Mouse (Mus musculus) splenic B cell, adult 2 months (primary cell): ENCODE data around the gene C4b.
"Not testable (repeated sequence)": the region's sequence is repeated elsewhere in the genome, so short reads cannot be mapped to it uniquely, and the experiment has no call there.

Source experiments
- DNase-seq: peaks from one replicate; pipeline ENCODE4 v3.0.0-alpha.2; 2011; ENCODE audit warnings: low read depth, low spot score
- H3K27me3 ChIP-seq: 2 replicates; pipeline ENCODE4 v1.6.1; 2012; ENCODE audit warnings: mild to moderate bottlenecking, low read length, moderate library complexity, mixed read lengths; ENCODE audit not compliant: control insufficient read depth, poor library complexity, insufficient read depth, severe bottlenecking
- H3K36me3 ChIP-seq: 2 replicates; pipeline ENCODE4 v1.6.1; 2012; ENCODE audit warnings: mild to moderate bottlenecking, low read length, moderate library complexity, mixed read lengths; ENCODE audit not compliant: control insufficient read depth, poor library complexity, insufficient read depth, severe bottlenecking

C4b gene

DNA sequence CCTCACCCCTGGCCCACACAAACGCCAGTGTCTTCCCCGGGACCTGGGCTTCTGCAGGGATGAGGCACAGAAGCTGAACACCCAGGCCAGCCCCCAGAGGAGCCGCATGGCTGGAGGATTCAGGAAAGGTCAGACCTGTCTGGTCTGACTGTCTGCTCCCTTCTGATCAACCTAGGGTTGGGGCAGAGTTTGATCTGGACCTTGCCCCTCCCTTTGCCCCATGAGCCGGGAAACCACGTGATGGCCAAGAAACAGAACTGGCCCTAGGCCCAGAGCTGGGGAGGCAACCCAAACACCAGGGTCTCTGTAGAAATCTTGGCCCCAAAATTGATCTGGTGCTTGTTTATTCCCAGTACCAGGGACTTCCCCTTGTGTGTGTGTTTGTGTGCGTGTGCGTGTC, at the start of gene C4b:
Gene C4b (minus strand): TSS at position 164 of the 400 bp plus-strand sequence.
- no peaks in the 10 kb centered on the region for H3K27me3 ChIP-seq
- H3K36me3 ChIP-seq = no peaks in the 10 kb centered on the region
- no peak for DNase-seq

DNA sequence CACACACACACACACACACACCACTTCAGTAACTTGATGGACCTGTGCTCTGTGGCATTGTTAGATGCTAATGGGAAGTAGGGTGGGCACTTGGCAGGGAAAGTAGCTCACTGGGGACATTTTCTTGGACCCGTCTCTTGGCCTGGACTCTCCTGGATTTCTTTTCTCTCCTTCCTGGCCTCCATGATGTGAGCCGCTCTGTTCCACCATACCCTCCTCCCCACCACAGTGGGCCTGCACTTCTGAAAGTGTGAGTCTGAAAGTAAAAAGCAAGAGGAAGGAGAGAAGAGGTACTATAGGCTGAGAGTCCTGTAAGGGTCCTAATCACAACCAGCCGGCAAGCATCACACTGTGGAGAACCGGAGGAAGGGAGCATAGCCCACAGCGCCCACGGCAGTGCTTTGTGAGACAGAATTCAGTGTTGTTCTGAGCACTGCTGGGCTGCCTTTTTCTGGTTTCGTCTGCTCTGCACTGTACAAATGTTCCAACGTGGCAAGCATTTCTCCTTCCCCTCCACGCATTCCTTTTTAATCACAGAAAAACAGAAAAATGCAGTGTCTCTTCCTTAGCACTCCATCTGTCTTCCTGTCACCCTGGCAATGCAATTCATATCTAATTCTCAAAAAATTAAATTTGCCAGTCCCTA, 34.1 kb upstream of the C4b start:
- Histone ChIP-seq H3K27me3 (no peaks in the 10 kb centered on the region), H3K36me3 (no peaks in the 10 kb centered on the region)
- DNase-seq = no peak

DNA sequence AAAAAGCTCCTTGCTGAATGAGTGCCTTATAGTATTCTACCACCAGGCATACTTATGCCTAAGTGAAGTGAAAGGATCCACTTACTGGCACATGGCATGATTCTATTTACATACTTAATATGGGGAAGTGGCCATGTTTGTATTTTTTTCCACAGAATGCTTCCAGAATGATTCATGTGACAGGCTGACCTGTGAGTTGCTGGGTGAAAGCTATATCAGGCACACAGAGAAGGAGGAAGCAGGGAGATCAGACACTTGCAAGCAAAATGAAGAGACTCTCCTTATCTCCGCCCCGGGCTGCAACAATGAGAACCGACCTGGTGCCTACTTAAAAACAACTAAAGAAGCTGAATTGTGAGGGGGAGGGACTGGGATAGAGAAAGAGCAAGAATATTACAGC, 17.8 kb upstream of the C4b start:
- no peaks in the 10 kb centered on the region for H3K27me3 ChIP-seq
- H3K36me3 ChIP-seq = no peaks in the 10 kb centered on the region
- no peak for DNase-seq

DNA sequence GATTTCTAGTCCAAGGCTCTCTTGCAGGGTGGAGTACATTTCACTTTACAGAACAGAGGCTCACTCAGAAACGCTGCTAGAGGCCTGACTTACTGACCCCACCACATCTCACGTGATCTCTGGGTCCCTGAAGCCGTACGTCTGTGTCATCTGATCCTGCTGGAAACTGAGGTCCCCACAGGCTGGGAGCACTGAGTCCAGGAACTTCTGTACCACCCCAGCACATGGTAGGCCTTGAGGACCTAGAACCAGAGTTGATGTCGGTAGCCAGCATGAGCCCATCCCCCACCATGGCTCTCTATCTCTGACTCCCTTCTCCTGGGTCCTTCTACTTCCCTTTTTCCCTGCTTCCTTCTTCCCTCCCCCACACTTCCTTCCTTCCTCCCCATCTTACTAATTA, 2.8 kb upstream of the C4b start:
- Histone ChIP-seq H3K27me3 (no peaks in the 10 kb centered on the region), H3K36me3 (no peaks in the 10 kb centered on the region)
- no peak for DNase-seq

DNA sequence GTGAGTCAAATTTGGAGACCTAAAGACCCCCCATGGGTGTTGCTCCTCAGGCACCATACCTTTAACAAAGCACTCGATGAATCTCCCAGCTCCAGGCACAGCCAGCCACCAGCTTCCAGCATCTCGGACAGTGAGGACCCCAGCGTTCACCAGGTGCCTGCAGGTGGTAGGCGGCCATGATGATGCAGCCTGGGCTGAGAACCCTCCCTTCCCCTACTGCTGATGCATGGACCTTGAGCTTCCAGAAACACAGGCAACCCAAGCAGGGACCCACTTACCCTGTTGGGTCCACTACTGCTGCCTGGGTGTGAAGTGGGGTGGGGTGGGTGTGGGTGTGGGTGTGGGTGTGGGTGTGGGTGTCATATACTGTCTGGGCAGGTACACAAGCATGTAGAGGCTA, 1.5 kb upstream of the C4b start:
- H3K27me3 ChIP-seq, H3K36me3 ChIP-seq, DNase-seq: not testable (repeated sequence)

DNA sequence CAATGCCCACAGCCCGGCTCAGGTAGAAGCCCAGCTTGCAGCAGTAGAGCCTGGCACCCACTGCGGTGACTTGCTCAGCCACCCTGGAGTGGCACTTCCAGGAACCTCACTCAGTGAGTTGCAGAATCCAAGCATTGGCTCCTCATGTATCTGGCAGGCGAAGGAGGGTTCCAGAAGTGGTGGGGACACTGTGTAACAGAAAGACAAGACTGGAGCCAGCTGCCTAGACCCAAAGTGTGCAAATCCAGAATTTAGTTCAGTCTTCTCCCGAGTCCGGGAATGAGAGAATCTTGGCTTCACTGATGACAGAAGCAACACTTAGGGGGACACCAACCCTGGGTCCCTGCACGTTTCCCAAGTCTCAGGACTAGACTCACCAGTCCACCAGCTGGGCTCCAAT, 929 bp upstream of the C4b start:
- not testable (repeated sequence) for H3K36me3 ChIP-seq, DNase-seq, H3K27me3 ChIP-seq

DNA sequence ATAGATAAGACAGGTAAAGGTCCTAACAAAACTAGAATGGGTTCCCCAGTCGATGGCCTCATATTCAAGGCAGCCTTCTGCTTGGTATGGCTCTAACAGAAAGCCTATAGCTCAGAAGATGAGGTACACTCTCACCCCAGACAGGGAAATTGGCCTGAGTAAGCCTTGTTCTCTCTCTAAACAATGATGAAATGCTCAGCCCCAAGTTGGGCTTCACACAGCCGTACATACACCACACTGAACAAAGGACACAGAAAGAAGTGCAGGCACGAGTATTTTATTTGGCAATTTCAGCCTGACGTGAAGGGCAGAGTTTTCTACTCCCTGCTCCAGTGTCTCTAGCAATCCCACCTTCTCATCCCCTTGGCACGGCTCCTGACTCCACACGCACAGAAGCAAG, 524 bp upstream of the C4b start:
- H3K36me3 ChIP-seq = no peaks in the 10 kb centered on the region
- no peaks in the 10 kb centered on the region for H3K27me3 ChIP-seq
- DNase-seq = no peak

DNA sequence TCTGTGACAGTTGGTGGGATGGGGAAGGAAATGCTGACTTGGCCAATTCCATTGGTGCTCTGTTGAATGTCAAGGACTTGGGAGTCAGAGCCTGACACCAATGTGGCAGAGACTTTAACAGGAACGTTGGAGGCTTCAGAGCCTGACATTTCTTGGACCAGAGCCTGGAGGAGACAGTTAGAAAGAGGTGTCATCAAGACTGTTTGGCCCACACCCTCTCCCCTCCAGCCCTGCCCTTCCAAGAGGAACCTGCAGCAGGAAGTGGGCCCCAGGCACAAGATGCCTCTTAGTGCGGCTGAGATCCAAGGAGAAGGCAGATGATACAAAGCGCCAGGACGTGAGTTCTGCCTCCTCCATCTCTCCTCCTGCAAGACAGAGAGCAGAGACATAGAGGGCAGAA, 3.4 kb downstream of the C4b start:
- Histone ChIP-seq H3K27me3 (no peaks in the 10 kb centered on the region), H3K36me3 (no peaks in the 10 kb centered on the region)
- DNase-seq = no peak

DNA sequence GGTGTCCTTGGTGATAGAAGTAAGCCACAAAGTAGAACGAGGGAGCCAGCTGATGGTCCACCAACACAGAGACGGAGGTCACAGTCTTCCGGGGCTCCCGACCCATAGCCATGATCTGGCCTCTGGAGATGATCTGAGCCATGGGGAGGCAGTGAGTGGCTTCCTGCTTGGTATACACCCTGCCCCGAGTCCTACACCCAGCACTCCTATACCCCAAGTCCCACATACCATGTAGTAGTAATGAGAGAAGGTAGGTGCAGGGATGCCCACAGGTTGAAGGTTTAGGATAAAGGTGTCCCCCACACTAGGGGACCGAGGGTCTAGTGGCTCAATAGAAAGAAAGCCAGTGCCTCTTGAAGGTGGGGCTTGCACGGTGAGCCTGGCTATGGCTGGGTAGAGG, 4.0 kb downstream of the C4b start:
- not testable (repeated sequence) for H3K36me3 ChIP-seq, H3K27me3 ChIP-seq, DNase-seq

DNA sequence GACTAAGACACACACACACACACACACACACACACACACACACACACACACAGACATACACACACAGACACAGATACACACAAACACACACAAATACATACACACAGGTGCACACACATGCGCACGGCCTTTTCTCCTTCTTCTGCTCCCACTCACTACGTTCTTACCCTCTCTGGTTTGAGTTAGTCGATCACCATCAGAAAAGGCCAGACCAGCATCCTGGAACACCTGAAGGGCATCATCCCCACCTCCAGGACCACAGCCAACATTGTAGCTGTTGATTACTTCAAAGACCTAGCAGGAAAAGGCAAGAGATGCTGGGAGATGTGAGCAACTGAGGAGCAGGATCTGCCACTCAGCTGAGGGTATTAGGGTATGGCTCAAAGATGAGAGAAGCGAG, 6.2 kb downstream of the C4b start:
- DNase-seq, H3K27me3 ChIP-seq, H3K36me3 ChIP-seq: not testable (repeated sequence)

DNA sequence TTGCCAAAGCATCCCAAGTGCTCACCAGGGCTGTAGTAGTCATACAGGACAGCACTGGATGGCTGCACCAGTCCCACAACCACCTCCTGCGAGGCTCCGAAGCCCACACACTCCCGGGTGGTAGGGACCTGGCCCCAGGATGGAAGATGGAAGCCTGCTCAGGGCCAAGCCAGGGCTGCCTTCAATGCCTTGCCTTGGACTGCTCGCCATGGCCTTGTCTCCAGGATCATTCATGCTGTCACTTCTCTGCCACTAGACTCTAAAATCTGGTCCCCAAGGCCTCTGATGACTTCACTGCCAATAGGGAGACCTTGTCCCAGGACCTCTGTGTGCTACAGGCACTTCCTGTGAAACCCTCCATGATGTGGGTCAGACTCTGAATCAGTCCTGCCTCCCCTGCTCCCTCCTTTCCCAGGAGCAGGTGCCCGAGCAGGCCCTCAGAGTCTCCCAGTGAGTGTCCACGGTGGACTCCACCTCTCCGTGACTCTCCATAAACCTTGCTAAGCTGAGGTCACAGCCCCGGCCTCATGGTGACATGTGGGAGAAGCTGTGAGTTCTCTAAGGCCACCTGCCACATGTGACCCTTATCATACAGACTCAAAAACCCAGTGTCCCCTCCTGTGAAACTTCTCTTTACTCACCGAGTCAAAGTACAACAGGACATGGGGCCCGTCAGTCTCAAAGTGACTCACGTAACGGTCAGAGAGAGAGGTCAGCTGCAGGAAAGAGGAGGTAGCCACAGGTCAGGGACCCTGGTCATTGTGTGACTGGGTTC, 13.7 kb downstream of the C4b start:
- H3K27me3 ChIP-seq, DNase-seq, H3K36me3 ChIP-seq: not testable (repeated sequence)

DNA sequence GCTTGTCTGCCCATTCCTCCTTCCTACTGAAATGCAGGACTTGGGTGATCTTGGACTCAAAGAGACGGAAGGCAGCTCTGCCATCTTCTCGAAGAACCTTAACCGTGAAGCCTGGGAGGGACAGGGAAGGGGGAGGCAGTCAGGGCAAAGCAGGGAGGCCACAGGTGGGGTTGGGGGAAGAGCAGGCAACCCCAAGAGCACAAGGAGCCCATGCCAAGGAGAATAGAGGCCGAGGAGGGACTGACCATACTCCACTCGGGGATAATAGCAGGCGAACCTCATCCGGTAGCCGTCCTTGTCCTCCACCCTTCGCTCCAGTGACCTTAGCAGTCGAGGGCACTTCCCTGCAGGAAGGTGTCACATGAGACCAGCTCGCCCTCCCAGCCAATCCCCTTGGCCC, 14.5 kb downstream of the C4b start:
- DNase-seq, H3K36me3 ChIP-seq, H3K27me3 ChIP-seq: not testable (repeated sequence)

DNA sequence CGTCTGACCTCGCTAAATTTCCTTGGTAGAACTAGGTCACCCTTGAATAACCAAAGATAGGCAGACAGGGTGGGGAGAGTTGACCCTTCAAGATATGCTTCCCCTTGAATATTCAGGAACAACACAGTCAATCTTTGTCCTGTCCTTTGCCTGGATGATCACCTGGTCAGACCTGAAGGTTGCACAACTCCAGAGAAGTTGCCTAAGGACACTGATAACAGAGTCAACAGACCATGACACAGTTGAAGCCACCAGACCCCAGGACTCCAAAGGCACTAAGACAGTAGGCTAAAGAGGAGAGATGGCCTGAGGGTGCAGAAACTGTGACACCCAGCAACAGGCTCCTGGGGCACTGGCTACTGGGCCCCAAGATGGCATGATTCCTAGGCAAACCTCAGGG, 15.8 kb downstream of the C4b start:
- Histone ChIP-seq H3K27me3 (no peaks in the 10 kb centered on the region), H3K36me3 (no peaks in the 10 kb centered on the region)
- no peak for DNase-seq

DNA sequence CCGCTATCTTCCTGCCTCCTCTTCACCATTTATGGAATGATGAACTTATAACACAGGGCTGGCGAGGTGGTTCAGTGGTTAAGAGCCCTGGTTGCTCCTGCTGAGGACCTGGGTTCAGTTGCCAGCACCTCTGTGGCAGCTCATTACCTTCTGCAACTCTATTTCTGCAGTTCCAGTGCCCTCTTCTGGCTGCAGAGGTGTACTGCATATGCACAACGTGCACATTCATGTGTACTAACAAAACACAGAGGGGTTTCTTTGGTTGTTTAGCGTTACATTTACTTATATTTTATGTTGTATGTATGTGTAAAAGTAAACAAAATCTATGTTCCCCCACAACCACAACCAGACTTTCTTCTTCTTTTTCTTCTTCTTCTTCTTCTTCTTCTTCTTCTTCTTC, 20.6 kb downstream of the C4b start:
- H3K36me3 ChIP-seq = no peaks in the 10 kb centered on the region
- no peak for DNase-seq
- no peaks in the 10 kb centered on the region for H3K27me3 ChIP-seq

DNA sequence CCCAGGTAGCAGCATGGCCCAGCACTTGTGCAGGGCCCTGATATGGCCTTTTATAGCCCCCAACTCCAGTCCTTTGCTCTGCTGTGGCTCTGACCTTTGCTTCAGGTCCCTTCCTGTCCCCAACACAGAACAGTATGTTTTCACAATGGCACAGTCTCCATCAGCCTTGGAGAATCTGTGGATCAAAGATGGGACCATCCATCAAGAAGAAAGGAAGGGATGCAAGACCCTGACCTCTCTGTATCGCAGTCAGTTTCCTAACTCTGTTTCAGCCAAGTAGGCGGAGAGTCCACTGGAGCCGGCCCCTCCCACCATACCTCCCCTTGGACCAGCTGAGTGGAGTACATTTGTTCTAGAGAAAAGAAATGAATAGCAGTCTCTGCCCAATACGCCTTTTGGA, 21.4 kb downstream of the C4b start:
- H3K36me3 ChIP-seq, DNase-seq, H3K27me3 ChIP-seq: not testable (repeated sequence)

DNA sequence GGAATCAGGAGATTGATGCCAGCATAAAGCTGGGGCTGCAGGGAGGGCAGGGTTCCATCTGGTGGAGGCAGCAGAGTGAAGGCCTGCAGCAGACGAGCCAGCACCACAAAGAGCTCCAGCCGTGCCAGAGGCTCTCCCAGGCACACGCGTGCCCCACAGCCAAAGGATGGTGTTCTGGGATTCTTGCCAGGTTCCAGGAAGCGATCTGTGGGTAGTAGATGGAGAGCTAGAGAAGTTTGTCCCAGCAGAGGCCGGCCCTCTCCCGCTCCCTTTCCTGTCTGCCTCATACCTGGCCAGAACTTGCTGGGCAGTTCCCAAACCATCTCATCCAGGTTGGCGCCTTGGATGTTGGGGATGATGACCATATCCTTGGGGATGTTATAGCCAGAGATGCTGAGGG, 23.8 kb downstream of the C4b start:
- not testable (repeated sequence) for DNase-seq, H3K36me3 ChIP-seq, H3K27me3 ChIP-seq
